Mouse (Mus musculus) MN1 (cell line): ENCODE data around the gene Nav2.

ENCODE experiments used
- DNase-seq: peaks from one replicate; pipeline ENCODE4 v3.0.0-alpha.2; 2016; ENCODE audit warnings: low spot score

Gene Nav2

DNA sequence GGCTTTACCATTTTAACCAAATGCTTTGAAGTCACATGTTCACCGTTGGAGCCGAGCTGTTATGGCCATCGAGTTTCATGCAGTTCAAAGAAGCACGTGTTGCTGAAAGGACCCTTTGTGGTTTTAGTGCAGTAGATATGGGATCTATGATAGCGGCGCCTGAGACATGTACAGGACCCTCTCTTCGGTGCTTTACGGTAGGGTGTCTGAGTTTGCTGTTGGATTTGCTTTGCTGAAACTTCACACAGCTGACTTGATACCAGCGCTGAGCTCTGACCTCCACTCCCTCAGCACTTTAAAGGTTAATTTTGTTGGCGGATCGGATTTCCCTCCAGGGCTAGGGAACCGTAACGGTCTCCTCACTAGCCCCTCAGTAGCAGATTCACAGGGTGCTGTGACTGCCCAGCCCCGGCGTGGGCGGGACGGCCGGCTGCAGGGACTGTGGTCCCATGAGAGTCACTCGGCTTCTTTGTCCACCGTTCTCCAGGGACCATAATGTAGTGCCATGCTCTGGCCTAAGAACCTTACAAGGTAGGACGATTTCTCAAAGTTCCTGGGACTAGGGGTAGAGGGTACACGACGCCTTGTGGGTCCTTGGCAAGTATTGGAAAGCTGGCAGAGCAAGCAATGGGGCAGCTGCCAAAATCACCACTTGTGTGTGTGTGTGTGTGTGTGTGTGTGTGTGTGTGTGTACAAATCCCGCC, 614.0 kb downstream of the Nav2 start:
- DNase-seq: no peak

DNA sequence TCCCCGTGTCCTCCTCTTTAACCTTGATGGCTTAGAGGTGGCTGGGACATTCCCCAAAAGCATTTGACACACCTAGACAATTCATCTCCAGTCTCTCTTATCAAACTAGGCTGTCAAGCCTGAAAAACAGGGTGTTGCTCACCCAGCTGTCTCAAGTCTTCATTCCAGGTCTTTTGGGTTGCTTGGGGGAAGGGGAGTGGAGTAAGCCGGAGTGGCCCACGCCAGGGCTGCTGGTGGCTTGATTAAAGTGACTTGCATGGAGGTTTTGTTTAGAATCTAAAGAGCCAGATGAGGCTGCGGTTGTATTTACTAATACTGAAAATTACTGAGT, 614.6 kb downstream of the Nav2 start:
- no peak for DNase-seq

DNA sequence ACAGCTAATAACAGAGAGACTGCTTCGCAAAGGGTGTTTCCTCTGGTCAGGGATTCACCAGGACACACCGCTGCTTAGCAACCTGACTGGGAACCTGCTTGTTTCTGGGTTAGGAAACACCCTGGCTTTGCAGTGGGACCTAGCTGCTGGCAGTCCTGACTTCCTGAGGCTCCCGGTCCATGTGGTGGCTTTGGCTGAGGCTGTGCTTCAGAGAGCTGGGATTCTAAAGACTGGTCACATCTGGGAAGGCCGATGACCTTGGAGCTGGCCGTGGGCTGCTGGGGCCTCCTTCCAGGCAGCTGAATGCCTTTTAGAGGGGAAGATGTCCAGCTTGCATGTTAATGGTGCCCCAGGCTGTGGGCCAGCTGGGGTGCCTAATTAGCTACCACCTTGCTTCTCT, 615.2 kb downstream of the Nav2 start:
- DNase-seq: no peak

DNA sequence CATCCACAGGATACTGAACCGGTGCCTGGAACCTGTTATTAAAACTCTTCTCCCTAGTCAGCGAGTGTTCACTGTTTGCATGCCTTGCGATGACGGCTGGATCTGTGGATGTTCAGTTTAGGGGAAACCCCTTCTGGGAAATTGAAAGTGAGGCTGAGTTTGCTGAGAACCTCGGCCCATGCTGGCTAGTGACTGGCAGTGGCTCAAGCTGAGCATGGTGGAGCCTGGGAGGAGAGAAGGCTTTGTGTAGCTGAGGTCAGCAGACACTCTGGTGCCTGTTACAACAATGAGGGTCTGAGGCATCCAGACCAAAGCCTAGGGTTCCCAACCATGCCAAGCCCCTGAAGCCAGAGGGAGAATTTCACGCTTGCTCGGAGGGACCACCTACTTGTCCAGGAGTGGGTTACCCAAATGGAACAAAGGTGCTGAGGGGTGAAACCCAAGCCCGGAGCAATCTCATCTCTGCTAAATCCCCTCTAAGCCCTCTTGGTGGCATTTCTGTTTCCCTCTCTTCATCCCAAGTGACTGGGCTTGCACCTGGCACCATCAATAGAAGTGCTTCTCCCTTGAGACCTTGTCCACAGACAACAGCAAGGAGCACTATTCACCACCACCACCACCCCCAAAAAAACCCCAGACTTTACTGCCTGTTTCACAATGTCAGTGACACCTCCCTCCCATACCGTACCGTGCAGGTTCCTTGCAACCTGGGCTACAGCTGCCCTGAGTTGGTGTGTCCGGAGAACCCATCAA, 617.0 kb downstream of the Nav2 start:
- no peak for DNase-seq

DNA sequence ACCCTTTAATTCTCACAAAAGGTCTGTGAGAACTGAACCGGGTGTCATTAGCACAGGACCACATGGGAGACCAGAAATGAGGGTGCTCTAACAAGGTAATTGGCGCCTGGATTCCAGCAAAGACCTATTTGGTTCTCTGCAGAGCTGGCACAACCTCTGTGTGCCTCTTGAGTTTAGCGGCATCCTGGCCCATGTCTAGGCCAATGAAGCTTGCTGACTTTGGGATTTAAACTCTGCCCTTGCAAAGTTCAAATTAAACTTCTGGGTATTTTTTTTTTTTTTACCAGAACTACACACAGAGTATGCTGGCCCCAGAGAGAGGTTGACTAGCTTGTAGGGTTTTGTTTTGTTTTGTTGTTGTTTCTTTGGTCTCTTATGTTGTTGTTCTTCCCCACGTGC, 617.6 kb downstream of the Nav2 start:
- no peak for DNase-seq

DNA sequence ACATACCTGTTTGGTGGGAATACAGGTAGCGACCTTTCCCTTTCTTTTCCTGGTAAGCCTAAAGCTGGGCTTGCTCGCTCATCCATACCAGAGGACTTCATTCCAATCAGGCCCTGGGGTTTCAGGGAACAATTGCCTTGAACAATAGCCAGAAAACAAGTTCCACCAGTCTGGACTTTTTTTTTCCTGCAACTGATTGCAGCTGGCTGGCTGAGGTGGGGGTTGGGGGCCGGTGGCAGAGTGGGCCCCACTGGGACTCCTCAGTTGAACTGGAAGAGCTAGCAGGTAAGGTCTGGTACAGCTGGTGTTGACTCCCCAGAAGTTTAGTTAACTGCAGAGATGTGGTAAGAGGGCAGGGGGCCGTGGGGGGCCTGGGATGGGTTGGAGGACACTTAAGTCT, 619.0 kb downstream of the Nav2 start:
- no peak for DNase-seq

DNA sequence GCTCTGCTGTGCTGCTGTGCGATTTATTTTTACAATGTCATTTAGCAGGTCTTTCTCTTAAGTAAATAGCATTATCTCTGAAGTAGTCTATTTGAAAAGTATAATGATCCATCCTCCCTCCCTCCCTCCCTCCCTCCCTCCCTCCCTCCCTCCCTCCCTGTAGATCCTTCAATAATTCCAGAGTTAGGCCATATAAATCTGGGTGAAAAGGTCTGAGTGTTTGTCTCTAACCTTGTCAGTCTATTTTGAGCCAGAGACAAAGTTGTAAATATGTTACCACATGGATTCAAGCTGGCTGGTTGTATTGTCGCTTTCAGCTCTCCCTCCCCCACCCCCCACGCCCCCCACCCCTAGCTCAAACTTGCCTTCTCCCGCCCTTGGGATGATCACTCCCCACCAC, 619.4 kb downstream of the Nav2 start:
- no peak for DNase-seq

DNA sequence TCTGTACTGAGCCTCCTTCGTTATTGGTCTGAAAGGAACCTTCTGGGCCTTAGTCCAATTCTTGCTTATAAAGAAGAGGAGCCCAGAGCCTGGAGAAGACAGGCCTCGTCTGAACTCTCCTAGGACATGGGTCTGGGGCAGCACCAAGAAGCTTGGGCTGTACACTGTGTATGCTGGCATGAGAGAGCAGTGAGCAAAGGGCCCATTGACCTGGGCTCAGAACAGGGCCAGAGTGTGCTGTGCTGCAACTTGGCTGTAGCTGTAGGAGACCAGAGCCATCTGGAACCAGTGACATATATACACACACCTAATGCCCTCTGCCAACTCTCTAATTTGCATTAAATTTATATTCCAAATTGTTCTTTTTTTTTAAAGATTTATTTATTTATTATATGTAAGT, 621.0 kb downstream of the Nav2 start:
- DNase-seq: no peak

DNA sequence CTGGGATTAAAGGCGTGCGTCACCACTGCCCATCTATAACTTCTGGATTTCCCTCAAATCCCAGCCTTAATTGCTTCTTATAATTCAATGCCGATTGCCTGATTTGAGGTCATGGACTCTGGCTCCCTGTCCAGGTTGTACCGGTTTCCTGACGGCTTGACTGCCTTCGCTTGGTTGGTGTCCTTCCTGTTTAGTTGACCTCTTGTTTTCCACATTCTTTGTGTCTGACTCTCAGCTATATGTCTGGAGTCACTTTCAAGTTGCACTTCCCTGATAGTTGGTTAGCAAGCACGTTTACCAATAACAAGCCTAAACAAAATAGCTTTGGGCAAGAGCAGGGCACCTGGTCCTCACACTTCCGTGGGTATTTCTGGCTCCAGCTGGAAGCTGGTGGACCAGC, 625.1 kb downstream of the Nav2 start:
- DNase-seq: no peak

DNA sequence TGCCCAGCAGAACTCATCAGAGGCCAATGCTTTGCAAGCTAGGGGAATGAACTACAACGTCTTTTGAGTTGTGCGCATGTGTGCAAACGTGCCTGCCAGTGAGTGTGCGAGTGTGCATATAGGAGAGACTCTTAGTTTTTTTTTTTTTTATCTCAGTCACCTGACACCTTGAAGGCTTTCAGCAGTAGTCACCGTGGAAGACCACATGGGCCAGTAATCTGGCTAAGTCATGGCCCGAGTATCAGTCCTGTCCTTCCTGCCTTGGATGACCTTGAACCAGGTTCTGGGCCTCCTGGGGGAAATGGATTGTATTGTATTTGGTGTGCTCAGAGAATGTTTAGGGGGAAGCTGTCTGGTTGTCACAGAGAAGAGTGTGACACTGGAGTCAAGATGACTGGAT, 625.7 kb downstream of the Nav2 start:
- no peak for DNase-seq

DNA sequence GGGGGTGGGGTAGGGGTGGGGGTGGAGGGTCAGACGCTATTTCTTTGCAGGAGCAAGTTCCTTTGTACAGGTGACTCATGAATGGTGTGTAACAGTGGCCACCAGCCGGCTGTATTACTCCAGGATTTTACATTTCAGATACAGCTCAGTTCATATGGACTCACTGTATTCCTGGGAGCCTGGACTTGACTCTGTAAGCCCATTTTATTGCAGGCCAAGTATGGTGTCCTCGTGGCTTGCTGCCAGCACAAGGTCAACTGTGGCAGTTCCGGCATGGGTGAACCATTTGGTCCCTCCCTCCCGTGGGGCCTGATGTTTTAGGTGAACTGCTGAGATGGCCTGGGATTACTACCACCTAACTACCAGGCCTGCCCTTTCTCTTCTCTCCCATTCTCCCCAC, 629.8 kb downstream of the Nav2 start:
- no peak for DNase-seq

DNA sequence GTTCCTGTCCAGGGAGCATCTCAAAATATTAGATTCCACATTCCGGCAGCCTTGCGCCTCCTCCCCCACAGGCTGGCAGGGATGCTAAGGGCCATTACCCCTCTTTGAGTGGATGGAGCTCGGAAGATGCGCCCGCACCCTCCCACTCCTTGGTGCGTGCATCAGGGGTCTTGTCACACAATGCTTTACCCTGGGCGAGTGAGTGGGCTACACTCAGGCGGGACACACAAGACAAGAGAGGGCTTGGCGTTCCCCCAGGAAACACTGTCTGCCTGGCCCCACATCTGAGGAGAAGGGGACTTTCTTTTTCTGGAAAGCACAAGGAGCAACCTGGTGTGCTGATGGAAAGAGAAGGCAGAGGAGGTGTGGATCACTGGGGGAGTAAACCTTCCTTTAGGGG, 631.7 kb downstream of the Nav2 start:
- DNase-seq: no peak

DNA sequence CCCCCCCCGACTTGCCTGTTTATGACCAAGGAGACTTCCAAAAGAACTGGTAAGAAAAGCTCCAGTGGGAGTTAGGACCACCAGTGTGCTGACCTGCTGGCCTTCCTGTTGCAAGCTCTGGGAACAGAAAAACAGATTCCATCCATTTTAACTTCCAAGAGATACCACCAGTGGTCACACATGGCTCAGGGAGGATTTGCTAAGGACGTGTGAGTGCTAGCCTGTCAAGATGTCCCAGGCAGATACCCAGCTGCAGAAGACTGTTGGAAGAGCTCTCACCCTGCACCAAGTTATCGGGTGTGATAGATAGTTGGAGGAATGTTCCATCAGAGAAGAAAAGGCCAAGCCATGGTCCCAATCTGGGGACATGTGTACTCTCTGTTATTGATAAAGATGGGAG, 633.6 kb downstream of the Nav2 start:
- DNase-seq: no peak

DNA sequence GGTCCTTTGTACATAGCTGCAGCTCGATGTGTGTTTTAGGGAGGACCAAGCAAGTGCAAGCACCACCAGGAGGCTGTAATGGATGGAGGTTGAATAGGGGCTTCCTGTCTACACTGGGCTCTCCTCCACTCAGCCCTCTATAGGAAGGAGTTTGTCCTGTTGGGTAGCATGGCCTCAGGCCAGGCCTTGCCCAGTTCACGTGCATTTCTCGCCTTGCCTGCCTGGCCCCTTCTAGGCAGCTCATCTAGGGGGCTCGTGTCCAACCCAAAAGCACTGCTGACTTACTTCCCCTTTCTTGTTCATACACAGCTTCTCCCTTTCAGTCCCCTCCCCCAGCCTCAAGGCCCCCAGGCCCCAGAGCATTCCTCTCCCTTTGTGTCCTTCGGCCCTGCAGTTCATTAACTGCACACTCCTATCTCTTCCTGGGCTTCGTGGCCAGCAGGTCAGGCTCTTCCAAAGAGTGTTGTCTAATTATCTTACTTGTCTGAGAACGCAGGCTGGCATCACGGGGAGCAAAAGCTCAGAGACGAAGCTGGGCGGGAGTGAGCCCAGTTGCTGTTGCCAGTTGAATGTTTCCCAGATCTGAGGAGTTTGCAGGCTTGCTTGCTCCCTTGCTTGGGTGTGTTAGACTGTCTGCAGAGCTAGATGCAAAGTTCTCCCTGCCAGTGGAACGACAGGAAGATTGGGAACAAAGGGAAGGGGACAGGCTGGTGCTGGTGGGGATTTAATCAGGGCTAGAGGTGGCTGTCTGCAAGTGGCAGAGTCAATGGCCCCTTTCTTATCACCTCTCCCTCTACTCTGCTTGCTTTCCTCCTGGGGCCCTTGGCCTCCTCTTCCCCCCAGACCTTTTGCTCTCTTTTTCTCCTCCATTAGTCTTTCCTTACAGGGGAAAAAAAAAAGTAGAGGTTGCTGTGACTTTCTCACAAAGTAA, 636.5 kb downstream of the Nav2 start:
- no peak for DNase-seq

DNA sequence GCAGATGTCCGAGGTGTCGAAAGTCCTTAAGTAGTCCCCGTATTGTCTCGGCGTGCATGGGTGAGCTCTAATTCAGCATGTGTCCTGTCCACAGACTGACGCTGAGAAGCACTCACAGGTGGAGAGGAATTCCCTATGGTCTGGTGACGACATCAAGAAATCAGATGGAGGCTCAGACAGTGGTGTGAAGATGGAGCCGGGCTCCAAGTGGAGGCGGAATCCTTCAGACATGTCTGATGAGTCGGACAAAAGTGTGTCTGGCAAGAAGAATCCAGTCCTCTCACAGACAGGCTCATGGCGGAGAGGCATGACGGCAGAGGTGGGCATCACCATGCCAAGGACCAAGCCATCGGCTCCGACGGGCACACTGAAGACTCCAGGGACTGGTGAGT, 637.2 kb downstream of the Nav2 start:
- no peak for DNase-seq

DNA sequence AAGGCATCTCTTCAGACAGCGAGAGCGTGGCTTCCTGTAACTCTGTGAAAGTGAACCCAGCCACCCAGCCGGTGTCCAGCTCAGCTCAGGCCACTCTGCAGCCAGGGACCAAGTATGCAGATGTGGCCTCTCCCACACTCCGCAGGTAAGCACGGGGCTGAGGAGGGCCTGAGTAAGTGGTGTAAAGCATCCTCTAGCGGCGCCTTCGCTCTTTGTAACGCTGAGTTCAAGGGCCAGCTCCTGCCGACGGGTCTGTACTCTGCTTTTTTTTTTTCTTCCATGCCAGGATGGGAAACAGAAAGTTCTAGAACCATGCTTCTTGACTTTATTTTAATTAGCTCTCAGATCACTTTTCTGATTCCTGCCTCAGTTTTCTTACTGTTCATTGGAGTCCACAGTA, 639.9 kb downstream of the Nav2 start:
- no peak for DNase-seq

DNA sequence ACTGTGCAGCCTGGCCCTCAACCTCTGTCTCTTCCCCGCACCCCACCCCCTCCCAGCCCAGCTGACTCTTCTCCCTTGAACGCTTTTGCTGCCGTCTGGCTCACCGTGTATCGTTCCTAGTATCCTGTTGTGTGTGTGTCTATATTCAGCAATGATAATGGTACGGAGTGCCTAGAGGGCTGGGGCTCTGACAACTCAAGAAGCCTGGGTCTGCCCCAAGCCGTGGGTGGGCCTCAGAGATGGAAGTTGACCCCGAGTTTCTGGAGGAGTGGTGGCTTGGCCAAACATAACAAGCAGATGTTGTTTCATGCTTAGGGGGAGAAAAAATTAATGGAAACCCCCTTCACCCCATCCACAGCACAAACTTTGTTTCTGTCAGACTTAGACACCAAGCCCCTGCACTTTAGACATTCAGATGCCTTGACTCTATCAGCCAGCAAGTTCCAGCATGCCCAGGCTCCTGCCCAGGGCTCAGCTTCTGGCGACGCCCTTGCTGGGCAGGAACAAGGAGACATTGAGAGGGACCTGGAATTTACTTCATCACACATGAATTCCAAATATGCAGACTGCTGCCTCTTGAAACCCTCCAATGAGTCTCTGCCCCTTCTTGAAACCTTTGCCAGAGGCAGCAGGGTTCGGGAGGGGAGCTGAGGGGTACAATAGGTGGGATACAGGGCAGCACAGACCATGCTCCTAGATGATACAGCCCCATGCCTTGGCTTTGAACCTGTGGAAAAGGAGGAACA, 644.9 kb downstream of the Nav2 start:
- no peak for DNase-seq

DNA sequence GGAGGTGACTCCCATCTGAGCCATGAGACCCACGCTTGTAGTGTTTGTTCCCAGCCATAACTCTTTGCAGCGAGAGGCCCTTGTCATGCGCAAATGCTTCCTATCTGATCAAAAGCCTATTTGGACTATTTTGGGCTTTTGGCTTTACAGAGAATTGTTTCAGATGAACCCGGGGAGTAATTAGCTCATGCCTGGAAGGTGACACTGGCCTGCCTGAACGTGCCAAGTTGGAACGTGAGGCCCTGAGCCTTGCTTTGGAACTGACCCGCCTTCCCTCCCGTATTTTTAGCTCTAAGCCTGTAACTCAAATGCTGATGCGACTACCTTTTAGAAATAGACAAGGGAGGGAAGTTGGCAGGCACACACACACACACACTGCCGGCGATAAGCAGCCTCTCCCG, 649.7 kb downstream of the Nav2 start:
- DNase-seq: no peak

DNA sequence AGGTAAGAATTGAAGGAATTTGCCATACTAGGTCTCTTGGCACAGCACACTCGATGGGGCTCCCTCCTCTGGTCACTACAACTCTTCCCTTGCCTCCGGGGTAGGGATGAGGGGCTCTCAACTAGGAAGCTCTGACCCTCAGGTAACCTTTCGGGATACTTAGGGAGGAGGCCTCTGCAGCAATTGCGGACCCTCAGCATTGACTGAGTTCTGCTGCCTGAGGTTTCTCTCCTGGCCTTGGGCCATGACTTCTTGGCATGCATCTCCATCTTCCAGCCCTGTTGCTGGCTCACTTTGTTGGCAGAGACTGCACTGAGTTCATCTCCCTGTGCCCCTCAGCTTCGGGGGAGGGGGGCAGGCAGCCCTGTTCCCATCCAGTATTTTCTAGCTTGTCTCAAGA, 650.4 kb downstream of the Nav2 start:
- DNase-seq: no peak

DNA sequence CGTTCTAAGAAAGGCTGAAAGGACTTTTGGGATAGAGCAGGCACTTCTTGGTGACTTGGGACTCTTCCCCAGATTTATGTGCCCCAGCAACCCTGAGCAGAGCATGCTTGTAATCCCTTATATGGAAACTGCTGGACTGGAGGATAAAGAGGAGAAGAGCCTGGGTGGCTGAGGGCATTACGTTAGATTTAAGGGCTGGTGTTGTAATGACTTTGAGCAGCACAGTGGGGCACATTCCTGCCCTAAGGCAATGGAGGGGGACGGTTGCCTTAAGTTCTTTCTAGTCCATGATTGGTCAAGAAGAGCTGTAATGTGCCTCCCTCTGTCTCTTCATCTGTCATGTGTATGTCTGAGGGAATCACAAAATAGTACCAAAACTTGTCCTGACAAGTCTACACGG, 651.5 kb downstream of the Nav2 start:
- no peak for DNase-seq

DNA sequence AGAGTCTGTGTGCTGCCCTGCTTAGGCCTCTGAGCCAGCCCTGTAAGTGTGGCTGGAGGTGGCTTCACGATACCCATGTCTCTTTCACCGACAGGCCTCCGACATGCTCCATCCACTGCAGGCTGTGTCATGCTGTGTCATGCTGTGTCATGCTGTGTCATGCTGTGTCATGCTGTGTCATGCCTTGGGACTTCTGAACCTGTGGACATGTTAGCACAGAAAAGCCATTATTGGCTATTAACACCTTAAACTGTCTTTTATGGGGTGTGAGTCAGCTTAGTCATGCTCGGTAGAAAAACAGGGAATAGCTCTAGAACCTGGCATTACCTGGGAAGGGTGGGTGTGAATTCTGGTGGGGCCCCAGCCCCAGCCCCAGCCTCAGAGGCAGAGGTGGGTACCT, 653.9 kb downstream of the Nav2 start:
- no peak for DNase-seq

DNA sequence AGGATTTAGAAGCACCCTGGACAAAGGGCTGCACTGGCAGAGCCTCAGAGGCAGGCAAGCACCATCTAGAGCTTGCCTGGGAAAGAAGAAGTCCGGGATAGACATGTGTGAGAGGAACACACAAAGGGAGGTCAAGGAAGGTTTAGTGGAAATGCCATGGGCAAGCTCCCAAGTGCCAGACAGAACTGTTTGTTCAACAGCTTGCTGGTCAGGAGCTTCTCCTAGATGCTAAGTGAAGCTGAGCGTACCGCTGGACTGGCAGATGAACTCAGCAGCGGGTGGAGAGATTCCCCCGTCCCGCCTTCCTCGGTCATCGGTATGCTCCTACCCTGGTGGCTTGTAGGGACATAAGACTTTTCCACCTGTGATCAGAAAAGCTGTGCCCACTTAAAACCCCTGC, 654.3 kb downstream of the Nav2 start:
- no peak for DNase-seq
